Mouse (Mus musculus) C2C12 (cell line): Measurements from ENCODE around the gene Rnasek. TPM values are rescaled to one million over a fixed set of nuclear protein-coding genes. Genes with fewer than 3 reads are reported as not detected.

ENCODE experiments used
- H3K27me3 ChIP-seq: one replicate; pipeline ENCODE4 v1.6.1; 2011; ENCODE audit not compliant: control insufficient read depth, insufficient read depth, insufficient read length
- H3K36me3 ChIP-seq: one replicate; pipeline ENCODE4 v1.6.1; 2011; ENCODE audit not compliant: control insufficient read depth, insufficient read depth
- H3K4me3 ChIP-seq: one replicate; pipeline ENCODE4 v1.5.1; 2011; ENCODE audit warnings: mild to moderate bottlenecking, control low read depth; ENCODE audit not compliant: poor library complexity, insufficient read depth, severe bottlenecking
- H3K79me2 ChIP-seq: one replicate; pipeline ENCODE4 v1.6.1; 2011; ENCODE audit not compliant: control insufficient read depth, insufficient read depth
- H3K79me3 ChIP-seq: one replicate; pipeline ENCODE4 v1.6.1; 2011; ENCODE audit warnings: low read depth, control low read depth
- H3ac ChIP-seq: one replicate; pipeline ENCODE3; 2011; ENCODE audit warnings: low read depth; ENCODE audit not compliant: control insufficient read depth, insufficient read length
- CEBPB ChIP-seq: IDR thresholded peaks from one replicate; pipeline ENCODE4 v1.6.1; 2011; ENCODE audit warnings: low read depth, mild to moderate bottlenecking, control low read depth, moderate library complexity
- CTCF ChIP-seq: IDR thresholded peaks from one replicate; pipeline ENCODE4 v1.5.1; 2011; ENCODE audit not compliant: control insufficient read depth, insufficient read depth, insufficient read length
- FOSL1 ChIP-seq: IDR thresholded peaks from one replicate; pipeline ENCODE4 v1.8.0; 2011; ENCODE audit warnings: mild to moderate bottlenecking, low read length; ENCODE audit not compliant: poor library complexity, insufficient read depth, severe bottlenecking
- MAX ChIP-seq: IDR thresholded peaks from one replicate; pipeline ENCODE4 v1.6.1; 2011; ENCODE audit warnings: mild to moderate bottlenecking, control low read depth
- MYOD1 ChIP-seq: IDR thresholded peaks from one replicate; pipeline ENCODE4 v1.6.1; 2011; ENCODE audit warnings: low read depth; ENCODE audit not compliant: control insufficient read depth, insufficient read length
- MYOG ChIP-seq: IDR thresholded peaks from one replicate; pipeline ENCODE4 v1.6.1; 2011; ENCODE audit not compliant: control insufficient read depth, insufficient read length; ENCODE audit errors: extremely low read depth
- USF1 ChIP-seq: IDR thresholded peaks from one replicate; pipeline ENCODE4 v1.6.1; 2011; ENCODE audit warnings: low read depth, mild to moderate bottlenecking, control low read depth, moderate library complexity
- polyA plus RNA-seq: library from polyadenylated mRNA; unstranded; fragments of >200 nt; fragmentation: generic; extraction: Trizol; gene quantifications from one replicate; pipeline ENCODE4 v1.2.1, GENCODE M21; 2012; ENCODE audit warnings: missing spikeins

Rnasek gene
- polyA plus RNA-seq, 1 experiment, result 300 TPM

DNA sequence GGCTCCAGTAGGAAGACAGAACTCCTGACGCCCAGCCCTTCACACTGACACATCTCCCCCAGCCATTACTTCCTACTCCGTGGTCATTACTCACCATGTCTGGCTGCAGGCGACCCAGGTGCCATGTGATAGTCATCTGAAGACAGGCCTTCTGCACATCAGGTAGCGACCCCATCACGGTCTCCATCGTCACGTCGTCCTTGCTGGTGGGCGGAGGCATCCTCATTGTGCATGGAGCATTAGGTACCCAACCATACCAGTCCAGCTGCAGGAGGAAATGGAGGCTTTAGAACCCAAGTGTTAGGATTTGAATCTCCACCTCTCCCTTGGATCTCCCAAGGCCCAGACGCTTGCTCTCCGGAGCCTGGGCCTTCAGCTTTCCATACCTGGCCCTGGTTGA, 2.9 kb upstream of the Rnasek start:
- TF ChIP-seq CTCF, result no peak
- no peak for TF ChIP-seq CEBPB
- TF ChIP-seq FOSL1, result no peak
- TF ChIP-seq USF1, result no peak
- TF ChIP-seq MYOG, result no peak
- no peak for TF ChIP-seq MYOD1
- TF ChIP-seq MAX, result no peak
- Histone ChIP-seq H3K4me3 (no peak overlapping the region), H3K79me3 (peaks cover 16% of the 10 kb centered on the region), H3ac (no peak overlapping the region), H3K27me3 (peaks cover 27% of the 10 kb centered on the region), H3K79me2 (peaks cover 18% of the 10 kb centered on the region), H3K36me3 (no peaks in the 10 kb centered on the region)

DNA sequence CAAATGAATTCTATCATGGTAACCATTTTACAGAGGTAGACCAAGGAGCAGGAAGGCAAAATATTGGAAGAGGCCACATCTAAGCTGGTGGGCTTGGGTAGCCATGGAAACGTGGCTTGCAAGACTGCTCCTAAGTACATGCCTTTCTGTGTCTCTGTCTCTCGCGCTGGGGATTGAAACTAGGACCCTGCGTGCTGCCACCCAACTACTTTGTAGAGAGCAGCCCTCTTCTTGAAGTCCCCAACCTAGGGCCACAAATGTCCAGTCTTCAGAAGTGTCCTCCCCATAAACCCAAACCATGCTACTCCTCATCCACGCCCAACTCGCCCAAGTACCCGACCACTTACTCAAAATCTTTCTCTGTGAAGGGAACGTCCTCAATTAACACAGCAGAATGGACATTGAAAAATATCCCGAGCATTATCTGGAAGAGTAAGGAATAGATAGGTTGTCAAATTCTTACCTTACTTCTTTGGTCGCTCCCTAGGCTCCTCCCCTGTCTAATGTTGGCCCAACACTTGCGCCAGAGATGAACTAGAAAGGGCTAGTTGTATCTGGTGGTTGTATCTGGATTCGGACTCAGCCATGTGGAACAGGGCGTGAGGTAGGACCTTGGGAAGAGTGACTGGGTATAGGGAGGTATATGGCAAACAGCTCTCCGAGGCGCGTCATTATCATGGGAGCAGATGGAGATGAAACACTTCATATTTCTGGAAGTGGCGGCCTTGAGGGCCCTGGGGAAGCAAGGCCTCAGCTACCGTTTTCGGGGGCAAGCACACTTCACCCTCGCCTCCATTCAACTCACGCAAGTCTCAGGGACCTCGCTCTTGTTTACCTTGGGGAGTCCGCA, 826 bp downstream of the Rnasek start:
- Histone ChIP-seq H3K4me3 (peak overlapping the region; percentile 84), H3K79me3 (peaks cover 18% of the 10 kb centered on the region), H3K36me3 (peaks cover 11% of the 10 kb centered on the region), H3K79me2 (peaks cover 31% of the 10 kb centered on the region), H3K27me3 (no peaks in the 10 kb centered on the region), H3ac (peak overlapping the region; percentile 96)
- TF ChIP-seq MYOG (no peak), USF1 (no peak), MAX (no peak), MYOD1 (no peak), CEBPB (no peak), CTCF (no peak), FOSL1 (no peak)

DNA sequence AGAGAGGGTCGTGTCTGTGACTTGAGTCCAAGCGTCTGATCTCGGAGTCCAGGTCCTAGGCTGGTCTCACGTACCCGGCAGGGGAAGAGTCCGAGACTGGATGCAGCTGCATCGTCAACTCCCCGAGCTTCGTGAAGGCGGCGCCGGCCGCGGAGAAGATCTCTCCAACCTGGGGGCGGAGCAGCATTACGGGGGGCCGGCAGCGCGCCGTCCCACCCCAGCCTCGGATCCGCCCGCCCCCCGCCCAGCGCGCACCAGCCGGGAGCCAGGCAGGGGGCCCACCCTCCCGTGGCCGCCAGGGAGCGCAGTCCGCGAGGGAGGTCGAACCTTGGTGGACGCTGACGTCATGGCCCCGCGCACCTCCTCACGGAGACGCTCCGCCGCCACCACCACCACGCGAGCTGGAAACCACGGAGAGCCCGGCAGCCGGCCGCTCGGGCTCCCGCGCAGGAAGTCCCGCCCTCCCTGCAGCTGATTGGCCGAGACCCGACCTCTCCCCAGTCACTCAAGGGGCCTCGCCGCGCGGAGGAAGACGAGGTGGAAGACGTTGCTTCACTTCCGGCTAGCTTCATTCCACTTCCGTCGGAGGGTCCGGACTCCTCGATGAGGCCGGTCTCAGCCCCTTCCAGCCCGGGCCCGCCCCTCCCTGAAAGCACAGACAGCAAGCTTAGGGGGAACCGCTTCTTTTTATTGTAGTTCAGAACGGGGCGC, 2.0 kb downstream of the Rnasek start, which contains the start of gene 0610010K14Rik:
0610010K14Rik (minus strand) TSS at position 458 of the 711 bp plus-strand sequence.
- Histone ChIP-seq H3K36me3 (peaks cover 11% of the 10 kb centered on the region), H3K79me3 (peaks cover 18% of the 10 kb centered on the region), H3K79me2 (peaks cover 31% of the 10 kb centered on the region), H3K27me3 (no peaks in the 10 kb centered on the region), H3ac (peak within 1 kb of the TSS; percentile 96), H3K4me3 (peak within 1 kb of the TSS; percentile 84)
- no peak for TF ChIP-seq USF1
- peak; percentile 77 for TF ChIP-seq MAX
- TF ChIP-seq FOSL1, result no peak
- no peak for TF ChIP-seq MYOD1
- peak; percentile 95 for TF ChIP-seq CTCF
- TF ChIP-seq MYOG, result no peak
- TF ChIP-seq CEBPB, result peak; percentile 87

DNA sequence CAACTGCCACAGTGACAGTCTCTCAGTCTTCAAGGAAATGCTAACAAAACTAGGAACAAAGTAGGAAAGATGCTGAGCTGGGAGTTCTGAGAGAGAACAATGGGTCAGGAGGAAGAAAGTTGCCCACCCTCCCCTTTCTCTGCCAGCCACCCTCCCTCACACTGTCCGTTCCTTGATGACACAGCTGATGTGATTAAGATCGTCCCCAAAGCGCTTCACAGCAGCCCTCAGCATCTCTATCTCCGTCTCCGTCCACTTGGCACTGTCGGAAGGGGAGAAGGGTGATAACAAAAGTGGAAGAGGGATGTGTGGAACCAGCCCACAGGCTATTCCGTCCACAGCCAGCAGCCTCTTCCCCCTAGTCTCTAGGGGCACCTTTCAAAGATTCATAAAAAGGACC, 2.9 kb downstream of the Rnasek start:
- H3K79me3 ChIP-seq, result peaks cover 21% of the 10 kb centered on the region
- no peaks in the 10 kb centered on the region for H3K27me3 ChIP-seq
- H3K4me3 ChIP-seq, result peak overlapping the region; percentile 84
- H3ac ChIP-seq, result peak overlapping the region; percentile 21
- peaks cover 39% of the 10 kb centered on the region for H3K79me2 ChIP-seq
- H3K36me3 ChIP-seq, result peaks cover 11% of the 10 kb centered on the region
- no peak for TF ChIP-seq MAX
- no peak for TF ChIP-seq FOSL1
- no peak for TF ChIP-seq MYOG
- TF ChIP-seq MYOD1, result no peak
- TF ChIP-seq USF1, result no peak
- no peak for TF ChIP-seq CEBPB
- TF ChIP-seq CTCF, result no peak

DNA sequence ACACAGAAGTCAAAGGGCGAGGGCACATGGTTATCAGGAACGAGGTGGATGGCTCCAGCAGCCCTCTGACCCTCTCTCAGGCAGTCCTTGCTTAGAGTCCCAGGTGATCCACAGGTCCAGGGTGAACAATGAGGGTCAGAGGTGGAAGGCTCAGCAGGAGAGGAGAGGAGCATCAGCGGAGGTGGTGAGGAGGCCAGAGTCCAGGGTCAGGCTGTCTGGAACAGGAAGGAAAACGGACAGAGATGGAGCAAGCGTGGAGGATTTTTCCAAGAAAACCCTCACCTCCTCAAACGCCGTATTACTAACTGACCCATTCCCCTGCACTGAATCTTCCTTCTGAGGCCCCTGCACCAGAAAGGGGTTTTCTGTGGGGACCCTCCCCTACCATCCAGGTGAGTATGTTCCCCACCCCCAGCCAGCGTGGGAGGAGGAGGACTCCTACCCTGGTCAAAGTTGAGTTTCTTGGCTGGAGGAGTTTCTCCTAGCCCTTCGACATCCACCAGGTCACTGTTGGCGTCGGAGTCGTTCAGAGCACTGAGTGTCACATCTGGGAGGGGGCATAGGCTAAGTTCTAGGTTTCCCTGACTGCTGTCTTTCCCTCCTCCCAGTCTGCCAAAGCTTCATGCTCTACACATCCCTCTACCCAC, 4.3 kb downstream of the Rnasek start:
- peaks cover 11% of the 10 kb centered on the region for H3K36me3 ChIP-seq
- no peak for TF ChIP-seq MAX
- no peak overlapping the region for H3K4me3 ChIP-seq
- peaks cover 46% of the 10 kb centered on the region for H3K79me2 ChIP-seq
- H3K79me3 ChIP-seq, result peaks cover 23% of the 10 kb centered on the region
- H3ac ChIP-seq, result no peak overlapping the region
- H3K27me3 ChIP-seq, result no peaks in the 10 kb centered on the region

DNA sequence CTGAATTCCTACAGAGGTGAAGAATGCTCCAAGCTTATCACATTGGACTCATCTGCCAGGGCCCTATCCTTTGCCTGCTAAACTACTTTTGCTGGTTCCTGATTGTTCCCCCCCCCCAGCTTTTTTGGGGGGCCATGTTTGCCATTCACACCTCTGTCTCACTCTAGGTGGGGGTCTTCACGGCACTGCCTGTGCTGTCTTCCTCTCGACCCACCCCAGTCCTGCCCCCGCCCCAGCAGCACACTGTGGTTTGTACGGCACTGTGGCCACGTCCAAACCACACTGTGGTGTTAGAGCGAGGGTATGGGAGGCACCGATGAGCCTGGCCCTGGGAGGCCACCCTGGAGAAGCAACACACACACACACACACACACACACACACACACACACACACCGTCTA, 5.1 kb downstream of the Rnasek start:
- Histone ChIP-seq H3K27me3 (no peaks in the 10 kb centered on the region), H3K36me3 (peaks cover 11% of the 10 kb centered on the region), H3K4me3 (no peak overlapping the region), H3K79me2 (peaks cover 45% of the 10 kb centered on the region), H3K79me3 (peaks cover 23% of the 10 kb centered on the region), H3ac (no peak overlapping the region)
- TF ChIP-seq MYOG (no peak), MAX (no peak), FOSL1 (no peak), CTCF (no peak), MYOD1 (no peak), USF1 (no peak), CEBPB (no peak)
